Mouse (Mus musculus) embryonic facial prominence, embryonic 11.5 days (tissue): ENCODE measurements around the gene Sord. TPM values are rescaled to one million over a fixed set of nuclear protein-coding genes. Genes with fewer than 3 reads are reported as not detected.

ENCODE experiments used
- ATAC-seq: fragments of 200-750 bp; cut with Nextera tagmentation; replicated peaks from 2 replicates; pipeline ENCODE4 v1.8.0; 2017; ENCODE audit warnings: low read depth; ENCODE audit not compliant: insufficient number of reproducible peaks, low FRiP score, low TSS enrichment
- DNase-seq: peaks from one replicate; pipeline ENCODE4 v3.0.0-alpha.2; 2015; ENCODE audit warnings: low spot score
- H3K27ac ChIP-seq: fragments of 300-500 bp; sonication (generic); replicated peaks from 2 replicates; pipeline ENCODE4 v1.5.1; 2014; ENCODE audit warnings: mild to moderate bottlenecking, low read depth, low read length, control low read depth
- H3K27me3 ChIP-seq: fragments of 300-500 bp; sonication (generic); 2 replicates; pipeline ENCODE4 v1.6.1; 2014; ENCODE audit warnings: mild to moderate bottlenecking, low read length, moderate library complexity, mixed read lengths; ENCODE audit not compliant: control insufficient read depth, insufficient read depth
- H3K36me3 ChIP-seq: fragments of 300-500 bp; sonication (generic); replicated peaks from 2 replicates; pipeline ENCODE4 v1.6.1; 2014; ENCODE audit warnings: low read depth, mild to moderate bottlenecking, low read length, moderate library complexity, mixed read lengths; ENCODE audit not compliant: control insufficient read depth, insufficient read depth
- H3K4me1 ChIP-seq: fragments of 300-500 bp; sonication (generic); 2 replicates; pipeline ENCODE4 v1.6.1; 2014; ENCODE audit warnings: low read length, mixed read lengths; ENCODE audit not compliant: control insufficient read depth, insufficient read depth
- H3K4me2 ChIP-seq: fragments of 300-500 bp; sonication (generic); 2 replicates; pipeline ENCODE4 v1.6.1; 2014; ENCODE audit warnings: low read depth, mild to moderate bottlenecking, control low read depth, low read length, moderate library complexity
- H3K4me3 ChIP-seq: fragments of 300-500 bp; sonication (generic); 2 replicates; pipeline ENCODE4 v1.5.1; 2014; ENCODE audit warnings: low read depth, low read length, control low read depth
- H3K9ac ChIP-seq: fragments of 300-500 bp; sonication (generic); replicated peaks from 2 replicates; pipeline ENCODE4 v1.6.1; 2014; ENCODE audit warnings: mild to moderate bottlenecking, control low read depth, low read length
- H3K9me3 ChIP-seq: fragments of 300-500 bp; sonication (generic); replicated peaks from 2 replicates; pipeline ENCODE4 v1.6.1; 2016; ENCODE audit warnings: mild to moderate bottlenecking, low read length, inconsistent platforms, mixed read lengths; ENCODE audit not compliant: control insufficient read depth
- WGBS: fragments of 180-500 bp; shearing (Covaris S2); extraction: QIAGEN DNeasy Blood & Tissue Kit; methylation state at CpG from one replicate; pipeline ENCODE4 v1.1.7; 2014; 5-methylcytosine and 5-hydroxymethylcytosine counted together
- polyA plus RNA-seq: library from polyadenylated mRNA; unstranded; fragments of >200 nt; fragmentation: Nextera tagmentation; extraction: Ambion mirVana; gene quantifications from 2 replicates; pipeline ENCODE4 v1.2.1, GENCODE M21; 2014

Sord gene
- polyA plus RNA-seq, 1 experiment from 2014 or later: 29.3 TPM

DNA sequence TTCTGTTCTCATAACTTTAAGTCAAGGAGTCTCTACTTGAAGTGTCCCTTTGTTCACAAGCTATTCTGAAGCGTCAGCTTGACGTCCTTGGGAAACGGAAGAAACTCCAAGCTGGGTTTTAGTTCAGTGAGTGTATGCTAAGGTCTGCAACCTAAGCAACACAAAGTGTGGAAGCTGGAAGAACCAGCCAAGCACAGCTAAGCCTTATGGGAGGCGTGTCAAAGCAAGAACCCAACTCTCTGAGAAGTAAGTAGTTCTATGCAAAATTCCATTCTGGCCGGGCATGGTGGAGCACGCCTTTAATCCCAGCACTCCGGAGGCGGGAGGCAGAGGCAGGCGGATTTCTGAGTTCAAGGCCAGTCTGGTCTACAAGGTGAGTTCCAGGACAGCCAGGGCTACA lies 2.9 kb upstream of the Sord start:
- DNase-seq (no peak), ATAC-seq (no peak)
- Histone ChIP-seq H3K36me3 (no peaks in the 10 kb centered on the region), H3K4me3 (no peak overlapping the region), H3K27me3 (no peaks in the 10 kb centered on the region), H3K9me3 (no peaks in the 10 kb centered on the region), H3K27ac (no peak overlapping the region), H3K4me1 (no peaks in the 10 kb centered on the region), H3K9ac (no peak overlapping the region), H3K4me2 (no peak overlapping the region)
- 81% methylated on average over 9 of the region's 9 CpGs for WGBS

- H3K9ac ChIP-seq: no peak overlapping the region
- no peaks in the 10 kb centered on the region for H3K4me1 ChIP-seq
- ATAC-seq: 0 out of 2 replicates have a peak, but pooled peaks have one; percentile 5
- no peak overlapping the region for H3K4me3 ChIP-seq
- 59% methylated on average over 5 of the region's 5 CpGs for WGBS
- H3K9me3 ChIP-seq: no peaks in the 10 kb centered on the region
- no peaks in the 10 kb centered on the region for H3K27me3 ChIP-seq
- DNase-seq: no peak
- H3K27ac ChIP-seq: no peak overlapping the region
- H3K4me2 ChIP-seq: no peak overlapping the region
- no peaks in the 10 kb centered on the region for H3K36me3 ChIP-seq
These were observed 1.2 kb upstream of the Sord start for GRCm38 (mm10) chr2:122233341-122233740.

- peak overlapping the region; percentile 58 for H3K4me2 ChIP-seq
- H3K4me3 ChIP-seq: peak overlapping the region; percentile 50
- H3K4me1 ChIP-seq: no peaks in the 10 kb centered on the region
- no peak overlapping the region for H3K27ac ChIP-seq
- H3K9ac ChIP-seq: peak overlapping the region; percentile 57
- DNase-seq: peak; percentile 73
- peak; percentile 10; the same call in 1 of the 2 replicates for ATAC-seq
- H3K27me3 ChIP-seq: no peaks in the 10 kb centered on the region
- 6% methylated on average over 26 of the region's 26 CpGs for WGBS
- H3K9me3 ChIP-seq: no peaks in the 10 kb centered on the region
- no peaks in the 10 kb centered on the region for H3K36me3 ChIP-seq
These were observed 591 bp upstream of the Sord start for GRCm38 (mm10) chr2:122233759-122234557.

- Histone ChIP-seq H3K27ac (no peak overlapping the region), H3K36me3 (no peaks in the 10 kb centered on the region), H3K4me1 (no peaks in the 10 kb centered on the region), H3K4me2 (peak overlapping the region; percentile 58; the same call in 1 of the 2 replicates), H3K27me3 (no peaks in the 10 kb centered on the region), H3K9me3 (no peaks in the 10 kb centered on the region), H3K4me3 (no peak overlapping the region), H3K9ac (no peak overlapping the region)
- 82% methylated on average over 2 of the region's 2 CpGs for WGBS
- DNase-seq: no peak
- no peak for ATAC-seq
These were observed 876 bp downstream of the Sord start for GRCm38 (mm10) chr2:122235425-122235824.

- ATAC-seq: no peak
- Histone ChIP-seq H3K4me1 (no peaks in the 10 kb centered on the region), H3K27me3 (no peaks in the 10 kb centered on the region), H3K4me3 (no peak overlapping the region), H3K9me3 (no peaks in the 10 kb centered on the region), H3K9ac (no peak overlapping the region), H3K27ac (no peak overlapping the region), H3K36me3 (no peaks in the 10 kb centered on the region), H3K4me2 (no peak overlapping the region)
- DNase-seq: no peak
These were observed 1.8 kb downstream of the Sord start for GRCm38 (mm10) chr2:122236321-122236720.

- Histone ChIP-seq H3K4me3 (no peak overlapping the region), H3K27ac (no peak overlapping the region), H3K4me1 (no peaks in the 10 kb centered on the region), H3K36me3 (no peaks in the 10 kb centered on the region), H3K9ac (no peak overlapping the region), H3K9me3 (no peaks in the 10 kb centered on the region), H3K27me3 (no peaks in the 10 kb centered on the region), H3K4me2 (no peak overlapping the region)
- WGBS: 87% methylated on average over 2 of the region's 2 CpGs
- DNase-seq (no peak), ATAC-seq (no peak)
These were observed 3.4 kb downstream of the Sord start for GRCm38 (mm10) chr2:122237891-122238470.

GRCm38 (mm10) chr2:122240735-122241134 lies 6.2 kb downstream of the Sord start:
- Histone ChIP-seq H3K9ac (no peak overlapping the region), H3K36me3 (no peaks in the 10 kb centered on the region), H3K4me1 (no peaks in the 10 kb centered on the region), H3K4me2 (no peak overlapping the region), H3K27me3 (no peaks in the 10 kb centered on the region), H3K27ac (no peak overlapping the region), H3K4me3 (no peak overlapping the region), H3K9me3 (no peaks in the 10 kb centered on the region)
- DNase-seq (no peak), ATAC-seq (no peak)

- Histone ChIP-seq H3K4me2 (no peak overlapping the region), H3K27me3 (no peaks in the 10 kb centered on the region), H3K27ac (no peak overlapping the region), H3K4me1 (no peaks in the 10 kb centered on the region), H3K9ac (no peak overlapping the region), H3K4me3 (no peak overlapping the region), H3K36me3 (no peaks in the 10 kb centered on the region), H3K9me3 (no peaks in the 10 kb centered on the region)
- no peak for DNase-seq
- 84% methylated on average over 4 of the region's 4 CpGs for WGBS
- no peak for ATAC-seq
These were observed 6.7 kb downstream of the Sord start for GRCm38 (mm10) chr2:122241226-122241625.
